Mouse (Mus musculus): ENCODE measurements around the gene AI467606.

AI467606 gene

GRCm38 (mm10) chr7:127087278-127088010, 3.7 kb upstream of the AI467606 start, which contains the start of gene Zg16:
Zg16 (minus strand) TSS chr7:127087328.
- CTCF ChIA-PET: interaction anchor here in 1 of 4 experiments (0.7 kb wide), 1 partner anchor 316 kb away, joined by 10 read pairs; no protein-coding TSS in a partner anchor
- POLR2A ChIA-PET: interaction anchor here in 1 of 4 experiments (0.7 to 1.0 kb wide), 2 partner anchors 41 to 47 kb away, joined by 3 to 4 read pairs; no protein-coding TSS in a partner anchor

- CTCF ChIA-PET: interaction anchor here in 2 of 4 experiments (0.6 to 0.7 kb wide), 2 partner anchors 94 to 315 kb away, joined by 10 to 22 read pairs; no protein-coding TSS in a partner anchor
Observed at GRCm38 (mm10) chr7:127088083-127088482, 3.1 kb upstream of the AI467606 start.

GRCm38 (mm10) chr7:127088901-127089845, 2.0 kb upstream of the AI467606 start:
- ChIA-PET POLR2A (interaction anchor here in 3 of 4 experiments (0.6 to 1.1 kb wide), 4 partner anchors 14 to 104 kb away, joined by 3 to 4 read pairs (median 3); no protein-coding TSS in a partner anchor), CTCF (interaction anchor here in 1 of 4 experiments (0.6 kb wide), 2 partner anchors 93 to 148 kb away, joined by 3 to 22 read pairs; no protein-coding TSS in a partner anchor)

More at GRCm38 (mm10) chr7:127088083-127088482, 3.1 kb upstream of the AI467606 start:
- POLR2A ChIA-PET: interaction anchor here in 2 of 4 experiments (0.7 to 1.1 kb wide), 2 partner anchors 40 to 105 kb away, joined by 3 to 4 read pairs; no protein-coding TSS in a partner anchor

GRCm38 (mm10) chr7:127090154-127091113, 725 bp upstream of the AI467606 start:
- CTCF ChIA-PET: interaction anchor here (0.6 to 1.6 kb wide), 11 partner anchors 8 to 443 kb away, joined by 3 to 4 read pairs (median 3); partner anchors contain the start of genes Pagr1a (in 1 of the 4) and Pagr1b (in 1 of the 4)
- POLR2A ChIA-PET: interaction anchor here in 3 of 4 experiments (0.6 to 2.1 kb wide), 20 partner anchors 11 to 481 kb away, joined by 3 to 9 read pairs (median 4); partner anchors contain the start of genes Gm42742 (in 1 of the 3), Kif22 (in 1 of the 3), Maz (in 1 of the 3) and Mvp (in 1 of the 3)

GRCm38 (mm10) chr7:127093914-127094313, 2.8 kb downstream of the AI467606 start:
- ChIA-PET POLR2A (interaction anchor here in 3 of 4 experiments (0.6 to 2.0 kb wide), 4 partner anchors 8 to 350 kb away, joined by 3 to 11 read pairs (median 4); no protein-coding TSS in a partner anchor), CTCF (interaction anchor here (0.7 to 0.8 kb wide), 4 partner anchors 9 to 268 kb away, joined by 3 to 15 read pairs (median 4); no protein-coding TSS in a partner anchor)

- POLR2A ChIA-PET: interaction anchor here in 2 of 4 experiments (0.6 to 0.8 kb wide), 2 partner anchors 68 to 555 kb away, joined by 3 to 7 read pairs; no protein-coding TSS in a partner anchor
Observed at GRCm38 (mm10) chr7:127096456-127096855, 5.3 kb downstream of the AI467606 start.

GRCm38 (mm10) chr7:127098521-127098920, 7.4 kb downstream of the AI467606 start:
- POLR2A ChIA-PET: interaction anchor here in 1 of 4 experiments (0.6 to 1.1 kb wide), 2 partner anchors 73 to 280 kb away, joined by 3 to 5 read pairs; no protein-coding TSS in a partner anchor
- CTCF ChIA-PET: interaction anchor here (0.6 to 1.0 kb wide), 7 partner anchors 11 to 559 kb away, joined by 3 to 5 read pairs (median 3); no protein-coding TSS in a partner anchor

More at GRCm38 (mm10) chr7:127096456-127096855, 5.3 kb downstream of the AI467606 start:
- CTCF ChIA-PET: interaction anchor here in 2 of 4 experiments (0.6 to 1.1 kb wide), 2 partner anchors 8 to 88 kb away, joined by 3 read pairs; no protein-coding TSS in a partner anchor

- ChIA-PET POLR2A (interaction anchor here in 1 of 4 experiments (1.1 kb wide), 1 partner anchor 74 kb away, joined by 3 read pairs; no protein-coding TSS in a partner anchor), CTCF (interaction anchor here in 1 of 4 experiments (0.6 kb wide), 1 partner anchor 94 kb away, joined by 5 read pairs; no protein-coding TSS in a partner anchor)
Observed at GRCm38 (mm10) chr7:127098950-127099349, 7.8 kb downstream of the AI467606 start.

GRCm38 (mm10) chr7:127099528-127099927, 8.4 kb downstream of the AI467606 start:
- POLR2A ChIA-PET: interaction anchor here in 1 of 4 experiments (1.2 kb wide), 1 partner anchor 55 kb away, joined by 4 read pairs; no protein-coding TSS in a partner anchor

GRCm38 (mm10) chr7:127101451-127102016, 10.4 kb downstream of the AI467606 start:
- ChIA-PET POLR2A (interaction anchor here in 3 of 4 experiments (0.6 to 1.3 kb wide), 9 partner anchors 7 to 469 kb away, joined by 3 to 7 read pairs (median 4); partner anchors contain the start of genes AI467606 (in 1 of the 3), Maz (in 1 of the 3) and Taok2 (in 1 of the 3)), CTCF (interaction anchor here in 3 of 4 experiments (0.6 to 1.2 kb wide), 7 partner anchors 8 to 800 kb away, joined by 3 to 5 read pairs (median 3); partner anchors contain the start of gene Pagr1a (in 1 of the 3))

More at GRCm38 (mm10) chr7:127099528-127099927, 8.4 kb downstream of the AI467606 start:
- CTCF ChIA-PET: no interaction called here

- CTCF ChIA-PET: interaction anchor here in 2 of 4 experiments (0.8 to 2.7 kb wide), 5 partner anchors 8 to 322 kb away, joined by 3 to 27 read pairs (median 3); partner anchors contain the start of genes Pagr1a (in 1 of the 2), Pagr1b (in 1 of the 2) and Tbx6 (in 1 of the 2)
Observed at GRCm38 (mm10) chr7:127102148-127102547, 11.0 kb downstream of the AI467606 start.

GRCm38 (mm10) chr7:127103960-127104359, 12.8 kb downstream of the AI467606 start:
- ChIA-PET CTCF (interaction anchor here (0.6 to 2.7 kb wide), 45 partner anchors 8 to 411 kb away, joined by 3 to 27 read pairs (median 4); partner anchors contain the start of genes Pagr1a (in 3 of the 4), Kif22 (in 2 of the 4), 4930451I11Rik (in 1 of the 4) and Pagr1b (in 1 of the 4)), POLR2A (interaction anchor here in 3 of 4 experiments (0.6 to 2.5 kb wide), 41 partner anchors 11 to 456 kb away, joined by 3 to 18 read pairs (median 3); partner anchors contain the start of genes Kif22 (in 2 of the 3), Maz (in 2 of the 3), Mvp (in 2 of the 3) and AI467606 (in 1 of the 3))

More at GRCm38 (mm10) chr7:127102148-127102547, 11.0 kb downstream of the AI467606 start:
- POLR2A ChIA-PET: interaction anchor here in 2 of 4 experiments (0.6 to 0.9 kb wide), 3 partner anchors 8 to 46 kb away, joined by 4 to 9 read pairs (median 4); no protein-coding TSS in a partner anchor

GRCm38 (mm10) chr7:127104560-127105332, 13.6 kb downstream of the AI467606 start:
- CTCF ChIA-PET: interaction anchor here (0.6 to 2.7 kb wide), 42 partner anchors 9 to 411 kb away, joined by 3 to 27 read pairs (median 4); partner anchors contain the start of genes Pagr1a (in 3 of the 4), Kif22 (in 2 of the 4), 4930451I11Rik (in 1 of the 4) and AI467606 (in 1 of the 4)
- POLR2A ChIA-PET: interaction anchor here in 3 of 4 experiments (0.6 to 2.5 kb wide), 39 partner anchors 11 to 456 kb away, joined by 3 to 18 read pairs (median 3); partner anchors contain the start of genes Kif22 (in 2 of the 3), Maz (in 2 of the 3), Mvp (in 2 of the 3) and AI467606 (in 1 of the 3)

GRCm38 (mm10) chr7:127105551-127105950, 14.4 kb downstream of the AI467606 start:
- CTCF ChIA-PET: no interaction called here
- POLR2A ChIA-PET: interaction anchor here in 2 of 4 experiments (0.9 to 1.4 kb wide), 3 partner anchors 11 to 100 kb away, joined by 3 read pairs; no protein-coding TSS in a partner anchor

Data from embryonic stem cell, embryonic (primary cell).